Mouse (Mus musculus): Measurements from ENCODE around the gene 3110082I17Rik.

3110082I17Rik gene

GRCm38 (mm10) chr5:139453031-139453430, 7.3 kb downstream of the 3110082I17Rik start:
- DNase-seq (ENCODE audit: low spot score): no peak

- DNase-seq (ENCODE audit: low spot score): no peak
Observed at GRCm38 (mm10) chr5:139449926-139450325, 10.4 kb downstream of the 3110082I17Rik start.

- no peak for DNase-seq (ENCODE audit: low spot score)
Observed at GRCm38 (mm10) chr5:139449161-139449791, 11.1 kb downstream of the 3110082I17Rik start.

- DNase-seq (ENCODE audit: low spot score): no peak
Observed at GRCm38 (mm10) chr5:139448025-139448424, 12.3 kb downstream of the 3110082I17Rik start.

GRCm38 (mm10) chr5:139445258-139445657, 15.1 kb downstream of the 3110082I17Rik start:
- no peak for DNase-seq (ENCODE audit: low spot score)

- DNase-seq (ENCODE audit: low spot score): no peak
Observed at GRCm38 (mm10) chr5:139442962-139443361, 17.4 kb downstream of the 3110082I17Rik start.

- DNase-seq (ENCODE audit: low spot score): no peak
Observed at GRCm38 (mm10) chr5:139442428-139442827, 17.9 kb downstream of the 3110082I17Rik start.

- DNase-seq (ENCODE audit: low spot score): no peak
Observed at GRCm38 (mm10) chr5:139441726-139442018, 18.7 kb downstream of the 3110082I17Rik start.

- no peak for DNase-seq (ENCODE audit: low spot score)
Observed at GRCm38 (mm10) chr5:139440926-139441725, 19.2 kb downstream of the 3110082I17Rik start.

- no peak for DNase-seq (ENCODE audit: low spot score)
Observed at GRCm38 (mm10) chr5:139440451-139440850, 19.9 kb downstream of the 3110082I17Rik start.

GRCm38 (mm10) chr5:139438440-139438839, 21.9 kb downstream of the 3110082I17Rik start:
- no peak for DNase-seq (ENCODE audit: low spot score)

- peak; percentile 57 for DNase-seq (ENCODE audit: low spot score)
Observed at GRCm38 (mm10) chr5:139437769-139438168, 22.6 kb downstream of the 3110082I17Rik start.

- peak; percentile 37 for DNase-seq (ENCODE audit: low spot score)
Observed at GRCm38 (mm10) chr5:139434940-139435339, 25.4 kb downstream of the 3110082I17Rik start.

GRCm38 (mm10) chr5:139433842-139434568, 26.3 kb downstream of the 3110082I17Rik start:
- DNase-seq (ENCODE audit: low spot score): no peak

- DNase-seq (ENCODE audit: low spot score): no peak
Observed at GRCm38 (mm10) chr5:139432747-139433508, 27.4 kb downstream of the 3110082I17Rik start.

GRCm38 (mm10) chr5:139432333-139432732, 28.0 kb downstream of the 3110082I17Rik start:
- DNase-seq (ENCODE audit: low spot score): no peak

GRCm38 (mm10) chr5:139429818-139430341, 30.4 kb downstream of the 3110082I17Rik start:
- DNase-seq (ENCODE audit: low spot score): no peak

- DNase-seq (ENCODE audit: low spot score): no peak
Observed at GRCm38 (mm10) chr5:139427989-139428388, 32.3 kb downstream of the 3110082I17Rik start.

GRCm38 (mm10) chr5:139427001-139427400, 33.3 kb downstream of the 3110082I17Rik start:
- no peak for DNase-seq (ENCODE audit: low spot score)

GRCm38 (mm10) chr5:139425198-139425597, 35.1 kb downstream of the 3110082I17Rik start:
- DNase-seq (ENCODE audit: low spot score): no peak

- DNase-seq (ENCODE audit: low spot score): no peak
Observed at GRCm38 (mm10) chr5:139423026-139423865, 37.1 kb downstream of the 3110082I17Rik start, which contains the start of gene Gper1. TSS of gene Gper1 (plus strand) at chr5:139423151.
